9 mouse cellular contexts compared by ENCODE assay signal in the genomic region with DNA sequence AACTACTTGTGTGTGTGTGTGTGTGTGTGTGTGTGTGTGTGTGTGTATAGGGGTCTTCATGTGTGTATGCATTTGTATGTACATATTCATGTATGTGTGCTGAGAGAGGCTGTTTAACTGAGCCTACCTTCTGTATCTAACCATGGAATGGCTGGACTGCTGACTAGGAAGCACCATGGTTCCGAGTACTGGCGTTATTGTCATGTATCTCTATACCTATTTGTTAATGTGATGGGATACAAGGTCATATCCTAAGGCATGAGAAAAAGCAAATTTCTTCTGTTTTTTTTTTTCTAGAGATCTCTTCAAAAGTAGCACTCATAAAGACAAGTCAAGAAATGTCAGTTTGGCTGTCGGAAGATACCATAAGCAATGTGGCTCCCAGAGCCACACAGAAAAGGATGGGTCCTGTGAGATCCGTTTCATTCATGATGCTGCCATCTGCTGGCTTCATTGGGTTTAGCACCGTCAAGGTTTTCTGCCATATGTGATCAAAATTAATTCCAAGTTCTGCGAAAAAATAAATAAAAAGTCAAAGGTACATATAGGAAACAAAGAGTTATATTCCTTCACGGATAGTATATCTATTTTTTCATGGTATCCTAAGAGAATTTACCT. TPM values are rescaled to one million over a fixed set of nuclear protein-coding genes. Genes with fewer than 3 reads are reported as not detected.
DNase-seq lines count a peak whose midpoint lies in the region; ATAC-seq and TF ChIP-seq lines count a peak whose summit lies in the region.
"Had no signal": no experiment of that assay in that cellular context is flagged by ENCODE, and none has a peak within 500 bp of the region (broad histone marks: within the 10 kb centered on the region; RNA-seq: fewer than 3 reads in every experiment).

No protein-coding gene starts in this region.

- H3K9me3 ChIP-seq in embryonic facial prominence, embryonic 14.5 days (ENCODE audit: control insufficient read depth, low read length), result no peaks in the 10 kb centered on the region
- H3K9me3 ChIP-seq in hindbrain, postnatal 0 days (ENCODE audit: low read length), result no peaks in the 10 kb centered on the region
- H3K9me3 ChIP-seq: neural tube, embryonic 13.5 days had no signal

- no peaks in the 10 kb centered on the region for H3K36me3 ChIP-seq in embryonic facial prominence, embryonic 14.5 days (ENCODE audit: control insufficient read depth, insufficient read depth, low read length)
- H3K36me3 ChIP-seq in hindbrain, postnatal 0 days (ENCODE audit: insufficient read depth, low read length), result no peaks in the 10 kb centered on the region
- H3K36me3 ChIP-seq: neural tube, embryonic 13.5 days had no signal

- H3K4me2 ChIP-seq in embryonic facial prominence, embryonic 14.5 days (ENCODE audit: low read depth, low read length), result no peak overlapping the region
- H3K4me2 ChIP-seq in hindbrain, postnatal 0 days (ENCODE audit: low read depth, low read length), result no peak overlapping the region
- H3K4me2 ChIP-seq: neural tube, embryonic 13.5 days had no signal

- no peak overlapping the region for H3K27ac ChIP-seq in bone marrow, adult 2 months (ENCODE audit: control insufficient read depth, insufficient read depth, low read depth, low read length, poor library complexity)
- no peak overlapping the region for H3K27ac ChIP-seq in embryonic facial prominence, embryonic 14.5 days (replicated peaks; ENCODE audit: low read depth, low read length)
- no peak overlapping the region for H3K27ac ChIP-seq in hindbrain, postnatal 0 days
- H3K27ac ChIP-seq: neural tube, embryonic 13.5 days had no signal

- ATAC-seq in embryonic facial prominence, embryonic 14.5 days (ENCODE audit: low read depth), result no peak; the same call in 1 of the 2 replicates
- ATAC-seq in hindbrain, postnatal 0 days, result peak; percentile 63; the same call in 1 of the 2 replicates
- no peak; the same call in 1 of the 2 replicates for ATAC-seq in monocyte, adult 5-6 weeks (replicated peaks; ENCODE audit: insufficient number of reproducible peaks, low FRiP score, low TSS enrichment, poor library complexity, severe bottlenecking)

- TF ChIP-seq POLR2A in bone marrow, adult 2 months (IDR thresholded peaks at IDR 0.05; ENCODE audit: borderline replicate concordance, control insufficient read depth, low read depth, low read length), result no peak

- 33% methylated on average over 7 of the region's 7 CpGs for WGBS in bone marrow, adult 2 months
- WGBS in embryonic facial prominence, embryonic 14.5 days, result 38% methylated on average over 7 of the region's 7 CpGs
- 32% methylated on average over 7 of the region's 7 CpGs for WGBS in hindbrain, postnatal 0 days

- peak; percentile 35; the same call in 1 of the 2 replicates for TF ChIP-seq CTCF in bone marrow, adult 2 months (IDR thresholded peaks at IDR 0.05; ENCODE audit: control insufficient read depth, insufficient read depth, low read length)
- TF ChIP-seq CTCF in hindbrain, postnatal 0 days (IDR thresholded peaks at IDR 0.05; ENCODE audit: low read depth), result peak; percentile 80

- no peaks in the 10 kb centered on the region for H3K27me3 ChIP-seq in embryonic facial prominence, embryonic 14.5 days (replicated peaks; ENCODE audit: control insufficient read depth, insufficient read depth, low read length)
- H3K27me3 ChIP-seq in hindbrain, postnatal 0 days (ENCODE audit: insufficient read depth, low read length), result no peaks in the 10 kb centered on the region
- H3K27me3 ChIP-seq: neural tube, embryonic 13.5 days had no signal

- no peaks in the 10 kb centered on the region for H3K4me1 ChIP-seq in bone marrow, adult 2 months (ENCODE audit: control insufficient read depth, insufficient read depth, low read length)
- no peaks in the 10 kb centered on the region for H3K4me1 ChIP-seq in embryonic facial prominence, embryonic 14.5 days (ENCODE audit: control insufficient read depth, insufficient read depth, low read length)
- H3K4me1 ChIP-seq in hindbrain, postnatal 0 days (ENCODE audit: insufficient read depth, low read length), result no peaks in the 10 kb centered on the region
- H3K4me1 ChIP-seq: neural tube, embryonic 13.5 days had no signal

- H3K9ac ChIP-seq in embryonic facial prominence, embryonic 14.5 days (ENCODE audit: low read depth, low read length), result no peak overlapping the region
- H3K9ac ChIP-seq in hindbrain, postnatal 0 days (replicated peaks; ENCODE audit: low read length), result no peak overlapping the region
- H3K9ac ChIP-seq: neural tube, embryonic 13.5 days had no signal

- intact Hi-C loops in left cerebral cortex, postnatal 36 days (cut with DNase I), result loop anchor here (2.0 to 10.0 kb wide), 3 partner anchors 176 to 1388 kb away; partner anchors contain the start of gene Kctd8

- peak; percentile 29 for DNase-seq in urinary bladder, postnatal 14 days (ENCODE audit: low spot score)
- no peak for DNase-seq in urinary bladder, postnatal 10 days (ENCODE audit: low spot score)
- peak; percentile 67 for DNase-seq in embryonic facial prominence, embryonic 14.5 days (ENCODE audit: low spot score)
- peak; percentile 87 for DNase-seq in hindbrain, postnatal 0 days (ENCODE audit: low spot score)
- DNase-seq in left cerebral cortex, postnatal 36 days (ENCODE audit: low spot score in 2 of 2), result peak; percentile 19 to 53
- peak; percentile 63 for DNase-seq in naive thymus-derived CD4-positive, alpha-beta T cell, adult 2 months (ENCODE audit: low read depth)

- no peak overlapping the region for H3K4me3 ChIP-seq in bone marrow, adult 2 months (replicated peaks; ENCODE audit: control insufficient read depth, low read depth, low read length)
- H3K4me3 ChIP-seq in embryonic facial prominence, embryonic 14.5 days (ENCODE audit: low read depth, low read length), result no peak overlapping the region
- H3K4me3 ChIP-seq in hindbrain, postnatal 0 days (ENCODE audit: low read length), result no peak overlapping the region
- H3K4me3 ChIP-seq: neural tube, embryonic 13.5 days had no signal

RNA-seq across cellular contexts. Expression of gene Yipf7, which starts 21.7 kb away (rescaled TPM):
- 4.0 TPM in 1 of 2 replicates, not detected in the other for polyA plus RNA-seq in bone marrow, adult 2 months (2011; ENCODE audit: insufficient read depth, insufficient read length, low replicate concordance, missing spikeins)
- polyA plus RNA-seq in embryonic facial prominence, embryonic 14.5 days (2014; fragmentation: Nextera tagmentation; extraction: Ambion mirVana), result 2.9 and 3.5 TPM in 2 replicates
- not detected in 2 replicates for total RNA-seq in hindbrain, postnatal 0 days (2014; rRNA removed)
- polyA plus RNA-seq in hindbrain, postnatal 0 days (2015; fragmentation: Nextera tagmentation; extraction: Ambion mirVana), result not detected in 2 replicates
- total RNA-seq in left cerebral cortex, postnatal 36 days (2021), result not detected
- total RNA-seq in monocyte, adult 5-6 weeks (2017), result 1.8 TPM in 1 of 3 replicates, not detected in the others
- polyA plus RNA-seq: neural tube, embryonic 13.5 days had no signal

RNA-seq across cellular contexts. Expression of gene Guf1, which starts 36.0 kb away (rescaled TPM):
- polyA plus RNA-seq in bone marrow, adult 2 months (2011; ENCODE audit: insufficient read depth, insufficient read length, low replicate concordance, missing spikeins), result 10.4 and 13.1 TPM in 2 replicates
- 36.5 and 42.2 TPM in 2 replicates for polyA plus RNA-seq in embryonic facial prominence, embryonic 14.5 days (2014; fragmentation: Nextera tagmentation; extraction: Ambion mirVana)
- 26.7 and 36.5 TPM in 2 replicates for total RNA-seq in hindbrain, postnatal 0 days (2014; rRNA removed)
- polyA plus RNA-seq in hindbrain, postnatal 0 days (2015; fragmentation: Nextera tagmentation; extraction: Ambion mirVana), result 35.4 and 41.7 TPM in 2 replicates
- total RNA-seq in left cerebral cortex, postnatal 36 days (2021), result 10 to 100 TPM; 19.7 to 29.1 TPM
- total RNA-seq in monocyte, adult 5-6 weeks (2017), result 17.9 to 27.7 TPM (median 27.1 TPM) in 3 replicates
